Mouse (Mus musculus): Measurements from ENCODE around the gene Thap4. TPM values are rescaled to one million over a fixed set of nuclear protein-coding genes. Genes with fewer than 3 reads are reported as not detected.

Gene Thap4
- polyA plus RNA-seq, 1 experiment from 2014 or later, result 52.6 TPM

- Histone ChIP-seq H3K9ac (ENCODE audit: low read depth, low read length) (no peak overlapping the region), H3K27ac (ENCODE audit: low read depth, low read length) (no peak overlapping the region), H3K27me3 (replicated peaks; ENCODE audit: control insufficient read depth, insufficient read depth, low read length) (no peaks in the 10 kb centered on the region), H3K4me1 (ENCODE audit: control insufficient read depth, insufficient read depth, low read depth, low read length) (no peaks in the 10 kb centered on the region), H3K4me3 (ENCODE audit: low read length) (no peak overlapping the region), H3K36me3 (ENCODE audit: control insufficient read depth, insufficient read depth, low read length) (peaks cover 13% of the 10 kb centered on the region), H3K4me2 (ENCODE audit: low read length) (no peak overlapping the region), H3K9me3 (ENCODE audit: control insufficient read depth, low read length) (no peaks in the 10 kb centered on the region)
- no peak for ATAC-seq
- WGBS, result 90% methylated on average over 10 of the region's 10 CpGs
Measured at GRCm38 (mm10) chr1:93703472-93704048, 51.1 kb downstream of the Thap4 start.

GRCm38 (mm10) chr1:93702106-93702505 is 52.6 kb downstream of the Thap4 start:
- ATAC-seq, result no peak
- 96% methylated on average over 1 of the region's 1 CpGs for WGBS
- Histone ChIP-seq H3K36me3 (ENCODE audit: control insufficient read depth, insufficient read depth, low read length) (peaks cover 13% of the 10 kb centered on the region), H3K9ac (ENCODE audit: low read depth, low read length) (no peak overlapping the region), H3K4me2 (ENCODE audit: low read length) (no peak overlapping the region), H3K4me3 (ENCODE audit: low read length) (no peak overlapping the region), H3K4me1 (ENCODE audit: control insufficient read depth, insufficient read depth, low read depth, low read length) (no peaks in the 10 kb centered on the region), H3K27ac (ENCODE audit: low read depth, low read length) (no peak overlapping the region), H3K27me3 (replicated peaks; ENCODE audit: control insufficient read depth, insufficient read depth, low read length) (no peaks in the 10 kb centered on the region), H3K9me3 (ENCODE audit: control insufficient read depth, low read length) (no peaks in the 10 kb centered on the region)

GRCm38 (mm10) chr1:93699159-93699558 is 55.5 kb downstream of the Thap4 start:
- no peaks in the 10 kb centered on the region for H3K9me3 ChIP-seq (ENCODE audit: control insufficient read depth, low read length)
- no peak overlapping the region for H3K4me3 ChIP-seq (ENCODE audit: low read length)
- H3K4me1 ChIP-seq (ENCODE audit: control insufficient read depth, insufficient read depth, low read depth, low read length), result no peaks in the 10 kb centered on the region
- H3K27me3 ChIP-seq (replicated peaks; ENCODE audit: control insufficient read depth, insufficient read depth, low read length), result no peaks in the 10 kb centered on the region
- peaks cover 18% of the 10 kb centered on the region for H3K36me3 ChIP-seq (ENCODE audit: control insufficient read depth, insufficient read depth, low read length)
- H3K4me2 ChIP-seq (ENCODE audit: low read length), result no peak overlapping the region
- H3K9ac ChIP-seq (ENCODE audit: low read depth, low read length), result no peak overlapping the region
- ATAC-seq, result no peak
- WGBS, result 87% methylated on average over 4 of the region's 4 CpGs
- H3K27ac ChIP-seq (ENCODE audit: low read depth, low read length), result no peak overlapping the region

GRCm38 (mm10) chr1:93697317-93697716 is 57.3 kb downstream of the Thap4 start:
- Histone ChIP-seq H3K4me1 (ENCODE audit: control insufficient read depth, insufficient read depth, low read depth, low read length) (no peaks in the 10 kb centered on the region), H3K9ac (ENCODE audit: low read depth, low read length) (no peak overlapping the region), H3K9me3 (ENCODE audit: control insufficient read depth, low read length) (no peaks in the 10 kb centered on the region), H3K27me3 (replicated peaks; ENCODE audit: control insufficient read depth, insufficient read depth, low read length) (no peaks in the 10 kb centered on the region), H3K27ac (ENCODE audit: low read depth, low read length) (no peak overlapping the region), H3K4me2 (ENCODE audit: low read length) (no peak overlapping the region), H3K36me3 (ENCODE audit: control insufficient read depth, insufficient read depth, low read length) (peaks cover 15% of the 10 kb centered on the region), H3K4me3 (ENCODE audit: low read length) (no peak overlapping the region)
- no peak for ATAC-seq
- WGBS, result 55% methylated on average over 3 of the region's 3 CpGs

GRCm38 (mm10) chr1:93694966-93695365 is 59.7 kb downstream of the Thap4 start:
- H3K27me3 ChIP-seq (replicated peaks; ENCODE audit: control insufficient read depth, insufficient read depth, low read length), result no peaks in the 10 kb centered on the region
- WGBS, result 78% methylated on average over 6 of the region's 6 CpGs
- H3K36me3 ChIP-seq (ENCODE audit: control insufficient read depth, insufficient read depth, low read length), result peaks cover 15% of the 10 kb centered on the region
- no peak overlapping the region for H3K4me3 ChIP-seq (ENCODE audit: low read length)
- no peak overlapping the region for H3K9ac ChIP-seq (ENCODE audit: low read depth, low read length)
- peak overlapping the region; percentile 32; the same call in 1 of the 2 replicates for H3K27ac ChIP-seq (ENCODE audit: low read depth, low read length)
- no peak overlapping the region for H3K4me2 ChIP-seq (ENCODE audit: low read length)
- no peaks in the 10 kb centered on the region for H3K9me3 ChIP-seq (ENCODE audit: control insufficient read depth, low read length)
- H3K4me1 ChIP-seq (ENCODE audit: control insufficient read depth, insufficient read depth, low read depth, low read length), result no peaks in the 10 kb centered on the region
- ATAC-seq, result no peak

- Histone ChIP-seq H3K27me3 (replicated peaks; ENCODE audit: control insufficient read depth, insufficient read depth, low read length) (no peaks in the 10 kb centered on the region), H3K36me3 (ENCODE audit: control insufficient read depth, insufficient read depth, low read length) (peaks cover 15% of the 10 kb centered on the region), H3K4me2 (ENCODE audit: low read length) (no peak overlapping the region), H3K4me1 (ENCODE audit: control insufficient read depth, insufficient read depth, low read depth, low read length) (no peaks in the 10 kb centered on the region), H3K27ac (ENCODE audit: low read depth, low read length) (no peak overlapping the region), H3K9me3 (ENCODE audit: control insufficient read depth, low read length) (no peaks in the 10 kb centered on the region), H3K9ac (ENCODE audit: low read depth, low read length) (no peak overlapping the region), H3K4me3 (ENCODE audit: low read length) (no peak overlapping the region)
- WGBS, result 98% methylated on average over 10 of the region's 10 CpGs
- ATAC-seq, result no peak
Measured at GRCm38 (mm10) chr1:93693943-93694342, 60.7 kb downstream of the Thap4 start.

- Histone ChIP-seq H3K4me1 (ENCODE audit: control insufficient read depth, insufficient read depth, low read depth, low read length) (no peaks in the 10 kb centered on the region), H3K4me2 (ENCODE audit: low read length) (no peak overlapping the region), H3K27ac (ENCODE audit: low read depth, low read length) (no peak overlapping the region), H3K27me3 (replicated peaks; ENCODE audit: control insufficient read depth, insufficient read depth, low read length) (no peaks in the 10 kb centered on the region), H3K4me3 (ENCODE audit: low read length) (no peak overlapping the region), H3K36me3 (ENCODE audit: control insufficient read depth, insufficient read depth, low read length) (peaks cover 15% of the 10 kb centered on the region), H3K9ac (ENCODE audit: low read depth, low read length) (no peak overlapping the region), H3K9me3 (ENCODE audit: control insufficient read depth, low read length) (no peaks in the 10 kb centered on the region)
- 84% methylated on average over 3 of the region's 3 CpGs for WGBS
- ATAC-seq, result no peak
Measured at GRCm38 (mm10) chr1:93693502-93693901, 61.2 kb downstream of the Thap4 start.

GRCm38 (mm10) chr1:93692773-93693172 is 61.9 kb downstream of the Thap4 start:
- no peak overlapping the region for H3K9ac ChIP-seq (ENCODE audit: low read depth, low read length)
- no peak overlapping the region for H3K4me2 ChIP-seq (ENCODE audit: low read length)
- H3K4me3 ChIP-seq (ENCODE audit: low read length), result no peak overlapping the region
- no peaks in the 10 kb centered on the region for H3K27me3 ChIP-seq (replicated peaks; ENCODE audit: control insufficient read depth, insufficient read depth, low read length)
- no peak for ATAC-seq
- H3K36me3 ChIP-seq (ENCODE audit: control insufficient read depth, insufficient read depth, low read length), result peaks cover 15% of the 10 kb centered on the region
- H3K27ac ChIP-seq (ENCODE audit: low read depth, low read length), result no peak overlapping the region
- WGBS, result 96% methylated on average over 9 of the region's 9 CpGs
- no peaks in the 10 kb centered on the region; the same call in 1 of the 2 replicates for H3K4me1 ChIP-seq (ENCODE audit: control insufficient read depth, insufficient read depth, low read depth, low read length)
- H3K9me3 ChIP-seq (ENCODE audit: control insufficient read depth, low read length), result no peaks in the 10 kb centered on the region

- peaks cover 15% of the 10 kb centered on the region for H3K36me3 ChIP-seq (ENCODE audit: control insufficient read depth, insufficient read depth, low read length)
- H3K4me2 ChIP-seq (ENCODE audit: low read length), result no peak overlapping the region
- WGBS, result 68% methylated on average over 10 of the region's 10 CpGs
- no peaks in the 10 kb centered on the region for H3K27me3 ChIP-seq (replicated peaks; ENCODE audit: control insufficient read depth, insufficient read depth, low read length)
- no peak overlapping the region for H3K27ac ChIP-seq (ENCODE audit: low read depth, low read length)
- H3K9ac ChIP-seq (ENCODE audit: low read depth, low read length), result no peak overlapping the region
- no peaks in the 10 kb centered on the region for H3K9me3 ChIP-seq (ENCODE audit: control insufficient read depth, low read length)
- H3K4me3 ChIP-seq (ENCODE audit: low read length), result no peak overlapping the region
- peaks cover 8% of the 10 kb centered on the region for H3K4me1 ChIP-seq (ENCODE audit: control insufficient read depth, insufficient read depth, low read depth, low read length)
- ATAC-seq, result no peak
Measured at GRCm38 (mm10) chr1:93691786-93692357, 62.8 kb downstream of the Thap4 start.
